Mouse (Mus musculus) CH12F3 (cell line): Measurements from ENCODE around the gene Pi4ka.

Experiments used
- in situ Hi-C: fragments of 300-500 bp; cut with MboI; formaldehyde crosslinking; loops from 2 replicates; pipeline ENCODE4 v1.14.3; 2020; ENCODE audit warnings: low sequenced_read_pairs

Pi4ka gene

DNA sequence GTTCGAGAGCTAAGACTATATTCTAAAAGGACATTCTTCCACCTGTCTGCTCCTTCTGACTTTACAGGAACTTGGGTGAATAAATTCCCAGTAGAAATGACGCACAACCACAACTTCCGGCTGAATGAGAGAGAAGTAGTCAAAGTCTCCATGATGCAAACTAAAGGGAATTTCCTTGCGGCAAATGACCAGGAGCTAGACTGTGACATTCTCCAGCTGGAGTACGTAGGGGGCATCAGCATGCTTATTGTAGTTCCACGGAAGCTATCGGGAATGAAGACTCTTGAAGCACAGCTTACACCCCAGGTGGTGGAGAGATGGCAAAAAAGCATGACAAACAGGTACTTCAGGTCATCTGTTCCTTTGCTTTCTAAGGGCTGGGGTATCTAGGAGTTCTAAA is 66.4 kb downstream of the Pi4ka start:
- in situ Hi-C loops = no loop called here

DNA sequence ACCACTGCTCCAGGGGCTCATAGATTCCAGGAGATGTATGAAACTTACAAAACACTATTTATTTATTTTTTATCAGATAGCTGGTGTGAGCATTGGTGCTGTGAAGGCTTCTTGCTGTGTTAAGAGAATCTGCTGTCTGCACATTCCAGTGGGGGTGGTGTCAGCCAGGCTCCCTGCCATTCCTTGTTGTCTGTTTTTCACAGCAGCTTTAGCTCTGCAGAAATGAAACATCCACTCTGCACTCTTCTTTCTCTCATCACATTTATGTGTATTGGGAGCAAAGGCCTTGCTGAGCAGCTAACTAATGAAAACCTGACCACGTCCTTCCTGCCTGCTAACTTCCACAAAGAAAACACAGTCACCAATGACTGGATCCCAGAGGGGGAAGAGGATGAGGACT is 70.0 kb downstream of the Pi4ka start:
- in situ Hi-C loops = no loop called here

DNA sequence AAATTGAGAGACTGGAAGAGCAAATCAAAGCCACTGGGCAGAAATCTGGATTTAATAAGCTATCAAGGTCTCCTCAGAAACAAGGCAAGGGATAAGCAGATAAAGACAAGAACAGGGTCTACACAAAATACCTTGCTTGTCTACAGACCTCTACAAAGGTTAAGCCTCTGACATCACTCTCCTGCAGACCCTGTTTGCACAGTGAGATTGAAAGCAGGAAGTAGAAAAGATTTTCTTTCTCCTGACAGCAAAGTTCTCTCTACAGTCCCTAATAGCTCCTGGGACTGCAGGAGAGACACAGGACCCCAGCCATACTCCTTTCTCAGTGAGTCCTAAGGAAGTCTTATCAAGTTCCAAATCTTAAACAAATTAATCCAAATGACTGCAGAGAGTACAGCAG is 71.5 kb downstream of the Pi4ka start:
- in situ Hi-C loops = no loop called here

DNA sequence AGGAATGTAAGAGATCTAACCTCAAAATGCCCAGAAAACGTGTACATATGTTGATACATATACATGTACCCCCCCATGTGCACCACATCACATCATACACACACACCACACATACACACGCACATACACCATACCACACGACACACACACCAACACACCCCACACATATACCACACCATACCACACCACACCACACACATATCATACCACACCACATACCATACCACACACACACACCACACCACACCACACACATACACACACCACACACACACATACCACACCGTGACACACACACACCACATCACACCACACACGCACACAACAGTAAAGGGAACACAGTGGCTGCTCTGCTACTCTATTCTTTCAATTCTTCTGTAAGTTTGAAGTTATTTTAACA is 74.3 kb downstream of the Pi4ka start:
- in situ Hi-C loops = no loop called here

DNA sequence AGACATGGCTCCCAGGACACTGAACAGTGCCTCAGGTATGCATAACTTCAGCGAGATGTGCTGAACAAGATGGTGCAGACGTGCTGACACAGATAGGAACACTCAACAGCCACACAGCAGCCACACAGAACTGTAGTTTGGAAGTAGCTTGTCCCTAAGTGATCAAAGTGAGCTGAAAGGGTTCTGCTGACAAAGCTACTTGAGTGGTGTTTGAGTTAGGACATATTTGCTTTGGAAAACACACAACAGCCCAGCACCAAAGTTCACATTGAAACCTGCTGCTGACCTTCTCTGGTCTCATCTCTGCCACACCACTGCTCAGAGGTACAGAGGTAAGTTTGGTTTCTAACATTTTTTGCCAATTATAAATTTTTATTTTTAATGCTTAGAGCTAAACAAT is 75.0 kb downstream of the Pi4ka start, which contains the start of gene Serpind1:
Serpind1 (plus strand) TSS at position 256 of the 400 bp plus-strand sequence.
- in situ Hi-C loops = no loop called here

DNA sequence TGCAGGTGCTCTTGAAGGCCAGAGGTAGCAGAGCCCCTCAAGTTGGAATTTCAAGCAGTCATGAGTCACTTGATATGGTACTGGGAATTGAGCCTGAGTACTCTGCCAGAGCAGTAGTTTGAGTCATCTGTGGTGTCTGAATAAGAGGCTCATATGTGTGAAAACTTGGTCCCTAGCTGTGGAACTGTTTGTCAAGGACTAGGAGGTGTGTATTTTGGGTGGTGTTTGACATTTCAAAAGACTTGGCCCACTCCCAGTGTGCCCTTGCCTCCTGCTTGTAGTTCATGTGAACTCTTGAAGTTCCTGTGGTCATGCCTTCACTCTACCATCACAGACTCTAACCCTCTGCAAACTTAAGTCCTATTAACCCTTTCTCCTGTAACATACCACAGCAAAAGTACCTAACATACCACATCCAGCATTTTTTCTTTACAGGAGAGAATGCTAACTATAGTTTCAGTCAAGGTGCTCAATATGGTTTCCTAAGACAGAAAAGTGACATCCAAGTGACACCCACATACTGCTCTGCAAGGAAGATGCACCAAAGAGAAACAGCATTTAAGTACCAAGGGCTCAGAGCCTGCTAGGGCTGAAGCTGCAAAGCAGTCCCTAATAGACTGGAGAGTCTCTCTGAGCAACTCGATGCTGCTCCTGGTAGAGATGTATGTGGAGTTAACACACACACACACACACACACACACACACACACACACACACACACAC is 76.1 kb downstream of the Pi4ka start:
- in situ Hi-C loops = no loop called here

DNA sequence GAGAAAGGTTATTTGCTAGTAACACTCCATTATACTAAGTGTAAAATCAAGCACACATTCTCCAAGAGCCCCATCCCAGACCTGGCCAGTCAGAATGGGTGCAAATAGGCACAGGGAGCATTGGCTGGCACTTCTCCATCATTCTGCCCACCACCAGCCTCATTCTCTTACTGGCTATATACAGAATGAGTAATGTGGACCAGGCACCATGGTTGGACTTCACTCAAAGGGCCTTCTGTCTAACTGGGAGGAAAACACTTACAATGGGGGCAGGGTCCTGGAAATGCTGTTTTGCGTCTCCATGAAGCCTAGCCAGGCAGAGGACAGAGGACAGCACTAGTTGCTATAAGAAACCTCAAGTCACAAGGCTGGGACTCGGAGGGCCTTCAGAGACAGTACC is 80.0 kb downstream of the Pi4ka start:
- in situ Hi-C loops = no loop called here

DNA sequence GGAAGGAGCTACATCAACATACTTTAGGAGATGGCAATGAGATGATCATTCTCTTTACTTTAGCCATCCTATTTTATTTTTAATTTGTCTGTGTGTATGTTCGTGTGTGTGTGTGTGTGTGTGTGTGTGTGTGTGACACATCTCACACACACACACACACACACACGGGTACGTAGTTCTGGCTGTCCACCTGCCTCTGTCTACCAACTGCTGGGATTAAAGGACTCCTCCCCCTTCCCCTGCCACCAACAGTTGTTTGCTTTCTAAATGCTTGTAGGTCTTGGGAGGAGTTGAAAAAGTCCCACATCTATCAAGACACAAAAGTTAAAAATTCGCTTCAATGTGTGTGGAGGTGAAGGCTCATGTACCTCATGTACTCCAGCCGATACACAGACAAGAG is 81.4 kb downstream of the Pi4ka start:
- in situ Hi-C loops = no loop called here

DNA sequence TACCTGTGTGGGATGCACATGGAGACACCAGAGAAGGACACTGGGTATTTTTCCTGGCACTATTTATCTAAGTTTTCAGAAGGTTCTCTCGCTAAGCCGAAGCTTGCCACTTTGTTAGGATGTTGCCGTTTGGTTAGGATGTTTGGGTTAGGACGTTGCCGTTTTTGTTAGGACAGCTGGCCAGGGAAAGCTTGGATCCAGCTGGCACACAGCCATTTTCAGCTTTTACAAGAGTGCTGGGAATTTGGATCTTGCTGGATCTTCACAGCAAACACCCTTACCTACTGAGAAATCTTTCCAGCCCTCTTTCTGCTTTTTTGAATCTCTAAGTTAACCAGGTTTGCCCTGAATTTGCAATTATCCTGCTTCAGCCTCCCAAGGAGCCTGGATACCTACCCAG is 84.6 kb downstream of the Pi4ka start:
- in situ Hi-C loops = no loop called here

DNA sequence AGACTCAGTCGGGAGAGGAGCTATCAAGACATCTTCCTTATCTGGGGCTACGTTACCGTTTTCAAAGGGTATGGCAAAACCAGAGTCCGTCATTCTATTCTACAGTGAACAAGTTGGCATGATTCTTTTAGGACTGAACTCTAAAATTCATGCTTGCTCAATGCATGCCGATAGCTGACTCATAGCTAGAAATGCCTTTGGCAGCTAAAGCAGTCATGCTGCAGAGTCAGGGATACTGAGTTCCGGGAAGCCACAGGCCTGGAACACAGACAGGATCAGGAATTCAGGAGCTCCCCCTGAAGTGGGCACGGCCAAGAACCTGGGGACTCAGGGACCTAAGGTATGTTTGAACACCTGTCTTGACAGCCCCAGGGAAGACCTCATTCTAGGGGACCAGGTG is 89.6 kb downstream of the Pi4ka start:
- in situ Hi-C loops = no loop called here

DNA sequence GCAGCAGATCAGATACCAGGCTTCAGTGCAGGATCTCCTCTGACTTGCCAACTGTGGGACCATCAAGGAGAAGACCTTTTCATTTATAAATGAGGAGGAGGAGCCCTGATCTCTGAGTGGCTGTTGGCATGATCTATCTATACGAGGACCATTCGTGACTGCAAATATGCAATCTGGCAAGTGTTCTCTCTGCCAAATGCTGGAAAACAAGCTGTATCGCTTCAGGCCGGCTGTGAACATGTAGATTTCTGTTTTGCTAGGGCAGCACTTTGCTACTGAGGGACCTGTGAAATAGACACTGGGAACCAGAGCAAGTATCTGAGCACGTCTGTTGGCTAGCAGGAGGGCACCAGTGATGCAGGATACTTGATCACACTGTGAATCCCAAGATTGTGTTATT is 93.6 kb downstream of the Pi4ka start:
- in situ Hi-C loops = no loop called here

DNA sequence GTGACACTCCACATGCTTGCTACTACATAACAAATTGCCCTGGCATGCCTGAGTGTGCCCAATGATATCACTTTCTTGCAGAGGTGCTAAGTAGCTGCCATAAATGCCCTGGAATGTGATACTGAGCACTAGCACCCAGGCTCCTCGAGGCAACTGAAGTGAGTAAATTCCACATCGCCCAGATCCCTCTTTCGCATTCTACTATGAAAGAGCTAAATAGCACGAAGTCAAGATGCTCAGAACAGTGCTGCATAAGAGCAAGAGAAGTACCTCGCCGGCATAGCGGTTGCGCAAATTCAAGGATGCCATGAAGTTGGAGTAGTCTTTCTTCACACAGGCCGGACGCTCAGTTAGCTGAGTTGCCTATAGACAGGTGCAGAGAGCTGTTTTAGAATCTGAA is 97.1 kb downstream of the Pi4ka start:
- in situ Hi-C loops = no loop called here

DNA sequence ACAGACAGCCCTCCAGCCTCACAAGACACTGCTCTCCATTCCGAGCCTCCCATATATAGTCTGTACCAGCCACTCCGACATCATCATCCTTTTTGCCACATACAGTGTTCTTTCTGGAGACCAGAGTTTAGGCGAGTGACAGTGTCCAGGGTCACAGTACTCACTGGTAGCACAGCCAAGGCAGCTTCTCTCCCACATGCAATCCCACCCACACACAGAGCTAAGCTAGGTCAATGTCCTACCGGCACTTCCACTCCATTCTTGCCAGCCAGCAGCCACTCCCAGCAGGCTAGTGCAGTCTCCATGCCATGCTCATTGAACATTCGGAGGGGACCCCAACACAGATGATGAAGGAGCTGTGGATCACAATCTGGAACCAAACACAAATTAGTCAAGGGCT is 98.7 kb downstream of the Pi4ka start:
- in situ Hi-C loops = no loop called here

DNA sequence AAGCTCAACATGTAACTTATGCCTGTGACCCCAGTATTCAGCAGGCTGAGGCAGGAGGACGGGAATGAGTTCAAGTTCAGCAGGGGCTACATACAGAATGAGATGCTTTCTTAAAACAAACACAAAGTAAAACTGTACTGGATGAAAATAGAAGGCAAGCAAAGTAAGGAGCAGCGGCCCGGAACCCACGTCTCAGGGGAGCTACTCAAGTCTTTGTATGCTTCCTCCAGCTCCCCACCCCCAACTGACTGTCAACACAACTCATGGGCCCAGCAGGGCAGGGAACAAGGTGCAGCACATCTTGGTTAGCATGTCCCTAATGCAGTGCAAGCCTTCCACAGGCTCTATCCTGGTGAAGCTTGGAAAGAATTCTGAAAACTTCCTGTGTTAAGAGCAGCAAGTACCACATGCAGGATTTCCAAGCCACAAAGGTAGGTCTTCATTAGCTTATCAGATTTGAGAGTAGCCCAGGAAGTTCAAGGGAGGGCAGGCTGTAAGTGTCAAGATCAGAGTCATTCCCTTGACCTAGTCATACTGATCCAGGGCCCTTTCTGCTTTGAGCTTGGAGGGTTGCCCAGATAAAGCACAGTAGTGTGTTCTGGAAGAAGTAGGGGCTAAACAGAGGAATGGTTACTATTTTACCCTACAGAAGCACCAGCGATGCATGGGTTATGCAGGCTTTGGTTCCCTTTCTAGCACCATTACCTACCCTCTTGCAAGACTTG is 102.4 kb downstream of the Pi4ka start:
- in situ Hi-C loops = no loop called here

DNA sequence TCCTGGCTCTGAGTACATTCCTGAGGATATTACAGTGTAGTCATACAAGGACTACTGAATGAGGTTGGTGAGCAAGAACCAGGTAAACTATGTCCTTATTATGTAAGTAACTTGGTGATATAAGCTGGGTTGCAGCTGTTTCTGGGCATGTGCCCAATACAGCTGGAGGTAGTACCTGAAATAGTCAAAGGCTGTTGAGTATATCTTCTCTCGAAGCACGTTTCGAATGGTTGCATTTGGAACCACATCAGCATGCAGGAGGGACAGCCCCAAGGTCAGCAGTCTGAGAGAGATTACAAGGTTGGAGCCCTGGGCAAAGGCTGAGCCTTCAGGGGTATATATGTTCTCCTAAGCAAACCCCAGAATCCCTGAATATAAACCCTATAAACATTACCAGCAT is 105.3 kb downstream of the Pi4ka start:
- in situ Hi-C loops = no loop called here

DNA sequence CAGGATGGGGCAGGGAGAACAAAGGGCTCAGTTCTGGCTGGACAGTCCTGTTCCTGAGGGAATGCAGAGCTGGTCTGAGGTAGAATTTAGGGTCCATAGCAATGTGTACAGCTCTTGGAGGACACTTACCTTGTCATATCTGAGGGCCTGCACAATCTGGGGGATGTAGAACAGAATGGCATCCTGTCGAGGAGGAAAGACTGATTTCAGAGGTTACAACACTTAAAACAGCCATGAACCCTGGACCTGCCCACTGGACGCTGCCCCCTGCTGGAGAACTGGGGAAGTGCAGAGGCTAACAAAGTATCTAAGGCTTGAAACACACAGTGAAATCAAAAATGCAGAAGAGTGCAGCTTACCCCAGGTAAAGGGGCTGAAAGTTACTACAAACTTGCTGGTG is 113.4 kb downstream of the Pi4ka start:
- in situ Hi-C loops = no loop called here

DNA sequence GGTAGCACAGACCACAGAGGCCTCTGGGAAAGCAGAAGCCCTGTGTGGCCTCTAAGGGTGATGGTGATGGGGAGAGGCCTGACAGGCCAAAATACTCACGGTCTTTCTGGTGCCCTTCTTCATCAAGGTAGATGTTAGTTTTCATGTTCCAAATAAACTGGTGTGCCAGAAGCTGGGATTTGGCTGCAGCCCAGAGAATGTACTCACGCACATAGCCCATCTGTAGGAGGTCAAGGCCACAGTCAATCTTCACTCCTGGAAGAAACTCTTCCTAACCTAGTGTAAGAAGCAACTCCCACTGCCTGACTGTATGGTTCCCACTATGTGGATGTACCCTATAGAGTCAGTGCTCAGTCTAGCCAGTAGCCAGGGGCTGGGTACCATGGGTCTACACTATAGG is 115.1 kb downstream of the Pi4ka start:
- in situ Hi-C loops = no loop called here

DNA sequence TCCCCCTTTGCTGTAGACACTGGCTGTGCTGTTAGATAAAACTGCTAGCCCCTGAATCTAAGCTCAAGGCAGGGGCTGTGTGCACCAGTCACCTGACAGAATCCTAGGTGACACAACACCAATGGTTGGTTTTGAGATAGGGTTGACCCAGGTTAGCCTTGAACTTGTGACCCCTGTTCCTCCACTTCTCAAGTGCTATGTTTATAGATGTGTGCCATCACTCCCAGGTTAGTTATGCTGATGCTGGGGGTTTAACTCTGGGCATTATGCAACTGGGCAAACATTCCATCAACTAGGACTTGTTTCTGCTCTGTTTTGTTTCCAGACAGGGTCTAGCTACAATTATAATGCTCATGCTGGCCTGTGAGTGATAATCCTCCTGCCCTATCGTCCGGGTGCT is 119.0 kb downstream of the Pi4ka start:
- in situ Hi-C loops = loop anchor here (10.0 kb wide), 1 partner anchor 162 kb away; the partner anchor contains the start of gene 2610318N02Rik

DNA sequence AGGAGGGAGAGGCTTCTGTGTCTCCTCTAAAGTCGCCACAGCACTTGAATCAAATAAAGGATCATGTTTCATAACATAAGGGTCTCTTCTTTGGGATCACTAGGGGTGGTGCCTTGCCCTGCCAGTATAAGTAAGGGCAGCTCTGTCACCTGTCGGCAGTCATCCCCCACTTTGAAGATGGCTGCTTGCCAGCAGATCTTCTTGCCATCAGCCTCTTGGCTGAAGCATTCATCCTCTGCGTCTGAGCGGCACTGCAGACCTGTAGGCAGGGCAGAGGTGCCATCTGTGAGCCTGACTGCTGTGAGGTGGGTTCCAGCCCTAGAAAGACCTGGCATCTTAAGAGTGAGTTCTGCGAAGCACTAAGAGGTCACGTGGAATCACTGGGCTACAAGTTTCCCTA is 123.0 kb downstream of the Pi4ka start:
- in situ Hi-C loops = loop anchor here (10.0 kb wide), 1 partner anchor 158 kb away; the partner anchor contains the start of gene 2610318N02Rik

DNA sequence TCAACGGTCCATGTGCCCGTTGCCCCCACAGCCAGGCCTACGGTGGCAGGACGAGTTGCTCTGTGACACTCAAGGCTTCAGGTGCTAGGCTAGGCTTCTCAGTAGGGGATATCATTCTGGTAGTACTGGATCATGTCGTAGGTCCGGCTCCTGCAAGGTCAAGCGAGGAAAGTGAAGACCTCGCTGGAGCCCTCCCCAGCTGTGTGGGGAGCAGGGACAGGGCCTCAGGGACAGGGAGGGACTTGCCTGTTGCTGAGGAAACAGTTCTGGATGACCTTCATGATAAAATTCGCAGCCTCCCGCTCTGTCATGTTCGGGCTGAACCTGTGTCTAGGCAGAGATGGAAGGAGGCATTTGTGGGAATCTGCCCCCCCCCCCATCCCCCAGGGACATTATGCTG is 125.6 kb downstream of the Pi4ka start:
- in situ Hi-C loops = loop anchor here (10.0 kb wide), 1 partner anchor 156 kb away; the partner anchor contains the start of gene 2610318N02Rik

DNA sequence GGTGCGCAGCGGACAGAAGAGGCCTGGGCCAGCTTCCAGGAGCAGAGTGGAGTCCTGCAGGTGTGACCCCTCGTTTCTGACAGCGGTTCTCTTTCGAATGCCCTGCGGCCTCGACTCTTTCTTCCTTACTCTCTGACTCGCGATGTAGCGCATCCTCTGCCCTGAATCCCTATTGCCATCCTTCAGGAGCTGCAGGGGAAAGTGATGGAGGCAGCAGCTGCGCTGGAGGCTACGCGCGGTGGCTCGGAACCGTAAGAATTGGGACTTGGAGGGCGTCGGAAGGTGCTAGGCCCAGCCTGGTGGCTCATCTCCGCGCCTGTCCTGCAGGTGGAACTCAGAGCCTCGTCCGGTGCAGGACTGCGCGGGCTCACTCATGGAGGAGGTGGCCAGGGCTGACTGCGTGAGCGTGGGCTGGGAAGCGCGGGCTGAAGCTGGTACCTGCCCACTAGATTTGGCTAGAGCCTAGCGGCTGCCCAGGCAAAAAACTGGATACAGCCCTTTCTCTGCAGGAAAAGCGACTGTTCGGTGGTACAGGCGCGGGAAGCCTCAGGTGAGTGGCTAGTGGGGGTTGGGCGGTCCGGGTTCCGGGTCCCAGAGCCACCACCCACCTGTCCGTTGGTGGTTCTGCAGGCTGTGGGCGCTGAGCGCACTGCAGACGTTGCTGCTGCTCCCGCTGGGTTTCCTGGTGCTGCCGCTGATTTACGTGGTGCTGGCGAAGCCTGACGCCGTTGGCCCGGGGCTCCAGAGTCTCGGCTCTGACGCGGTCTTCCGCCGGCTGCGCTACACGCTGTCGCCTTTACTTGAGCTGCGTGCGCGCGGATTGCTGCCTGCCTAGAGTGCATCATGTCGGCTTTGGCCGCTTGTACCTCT is 128.5 kb downstream of the Pi4ka start:
- in situ Hi-C loops = no loop called here
